Mouse (Mus musculus): Measurements from ENCODE around the gene Gm49388. TPM values are rescaled to one million over a fixed set of nuclear protein-coding genes. Genes with fewer than 3 reads are reported as not detected.
"Not testable (repeated sequence)": the region's sequence is repeated elsewhere in the genome, so short reads cannot be mapped to it uniquely, and the experiment has no call there.

Gene Gm49388
- polyA plus RNA-seq, 1 experiment from 2014 or later = 4.5 TPM

DNA sequence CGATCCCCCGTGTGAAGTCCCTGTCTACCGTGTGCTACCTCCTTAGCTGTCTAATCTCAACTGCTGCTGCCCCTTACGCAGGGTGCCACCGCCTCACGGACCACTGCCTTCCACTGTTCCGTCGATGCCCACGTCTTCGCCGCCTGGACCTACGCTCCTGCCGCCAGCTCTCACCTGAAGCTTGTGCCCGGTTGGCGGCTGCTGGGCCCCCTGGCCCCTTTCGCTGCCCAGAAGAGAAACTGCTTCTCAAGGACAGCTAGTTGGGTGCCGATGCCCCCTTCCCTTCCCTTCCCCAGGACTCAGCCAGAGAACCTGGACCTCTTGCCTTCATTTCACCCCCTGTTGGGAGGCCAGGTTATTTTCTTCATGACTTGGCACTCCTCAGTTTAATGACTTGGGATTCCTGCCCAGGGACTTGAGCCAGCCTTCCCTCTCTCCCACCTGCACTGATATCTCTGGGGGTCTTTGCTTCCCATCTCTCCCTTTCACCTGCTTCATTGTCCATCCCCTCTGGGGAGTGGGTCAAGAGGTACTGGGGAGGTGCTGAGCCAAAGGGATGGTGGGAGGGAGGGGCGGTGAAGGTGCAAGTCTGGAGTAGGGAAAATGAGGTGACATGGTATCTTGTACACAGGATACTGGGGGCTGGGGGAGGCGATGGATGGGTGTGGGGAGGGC lies 17.6 kb upstream of the Gm49388 start:
- in situ Hi-C loops (cut with MboI; ENCODE audit: low pct_unique_long_range_greater_than_20kb) = no loop called here
- DNase-seq (ENCODE audit: low read depth, low spot score) (no peak), ATAC-seq (no peak)
- CTCF ChIA-PET = interaction anchor here (1.2 kb wide), 1 partner anchor 8 kb away, joined by 3 read pairs; no protein-coding TSS in a partner anchor
- TF ChIP-seq CTCF (IDR thresholded peaks at IDR 0.05) = no peak
- POLR2A ChIA-PET = interaction anchor here (0.7 kb wide), 1 partner anchor 84 kb away, joined by 3 read pairs; no protein-coding TSS in a partner anchor
- no peaks in the 10 kb centered on the region for H3K27me3 ChIP-seq

DNA sequence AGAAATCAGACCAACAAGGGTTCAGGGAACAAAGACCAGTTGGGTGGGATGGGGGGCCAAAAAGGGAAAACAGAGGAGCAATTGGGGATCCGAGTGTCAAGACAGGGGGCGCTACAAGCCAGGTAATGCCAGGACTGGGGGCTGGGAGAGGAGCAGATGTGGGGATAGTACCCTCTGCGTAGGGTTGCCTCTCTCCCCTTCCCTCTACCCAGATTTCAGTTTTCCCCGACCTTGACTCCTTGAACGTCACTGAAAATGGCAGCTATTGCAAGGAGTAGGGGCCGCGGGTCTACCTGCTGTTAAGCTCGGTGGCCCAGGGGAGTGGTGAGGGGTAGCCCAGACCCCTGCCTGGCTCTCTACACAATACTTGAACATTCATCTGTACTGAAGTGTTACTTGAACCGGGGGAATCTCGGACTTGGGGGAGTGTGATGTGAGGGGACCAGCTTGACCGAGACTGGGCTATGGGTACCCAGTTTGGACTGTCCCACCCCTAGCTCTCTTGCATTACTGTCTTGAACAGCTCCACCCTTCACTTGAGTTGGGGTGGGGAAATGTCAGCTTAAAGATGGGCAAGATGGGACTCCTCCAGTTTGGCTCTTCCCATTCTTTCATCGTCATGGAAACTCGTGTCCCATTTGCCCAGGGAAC lies 16.9 kb upstream of the Gm49388 start:
- DNase-seq (ENCODE audit: low read depth, low spot score) (no peak), ATAC-seq (no peak)
- POLR2A ChIA-PET = interaction anchor here (0.6 kb wide), 1 partner anchor 19 kb away, joined by 3 read pairs; no protein-coding TSS in a partner anchor
- no peak for TF ChIP-seq CTCF (IDR thresholded peaks at IDR 0.05)
- in situ Hi-C loops (cut with MboI; ENCODE audit: low pct_unique_long_range_greater_than_20kb) = no loop called here
- no peaks in the 10 kb centered on the region for H3K27me3 ChIP-seq
- CTCF ChIA-PET = interaction anchor here (0.7 to 1.2 kb wide), 2 partner anchors 9 to 16 kb away, joined by 3 to 4 read pairs; no protein-coding TSS in a partner anchor

DNA sequence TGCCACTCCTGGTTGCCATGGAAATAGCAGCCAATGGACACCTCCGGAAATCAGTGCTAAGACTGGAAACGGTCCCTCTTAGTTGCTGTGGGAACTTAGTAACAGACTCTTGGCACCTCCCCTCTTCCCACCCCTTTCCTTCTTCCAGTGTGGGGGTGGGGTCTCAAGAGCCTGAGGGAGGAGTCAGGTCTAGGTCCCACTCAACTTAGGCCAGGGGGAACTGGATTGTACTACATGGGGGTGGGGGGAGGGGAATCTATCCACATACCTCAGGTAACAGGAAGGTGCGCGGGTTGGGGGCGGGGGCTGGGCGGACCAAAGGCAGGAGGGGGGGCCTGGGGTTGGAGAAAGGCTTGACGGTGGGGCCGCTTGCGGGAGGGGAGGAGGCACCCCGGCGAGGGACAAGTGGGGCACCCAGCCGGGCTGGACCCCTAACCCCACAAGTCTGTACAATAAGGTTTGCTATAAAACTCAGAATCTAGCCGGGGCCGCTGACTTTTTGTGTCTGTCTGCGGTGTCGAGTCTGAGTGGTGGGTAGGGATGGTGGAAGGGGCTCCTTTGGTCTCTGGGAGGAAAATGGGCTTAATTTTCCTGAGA lies 16.3 kb upstream of the Gm49388 start:
- CTCF ChIA-PET = interaction anchor here (0.7 to 1.2 kb wide), 2 partner anchors 9 to 16 kb away, joined by 3 to 4 read pairs; no protein-coding TSS in a partner anchor
- POLR2A ChIA-PET = interaction anchor here (0.6 kb wide), 1 partner anchor 20 kb away, joined by 3 read pairs; no protein-coding TSS in a partner anchor
- H3K27me3 ChIP-seq = no peaks in the 10 kb centered on the region

DNA sequence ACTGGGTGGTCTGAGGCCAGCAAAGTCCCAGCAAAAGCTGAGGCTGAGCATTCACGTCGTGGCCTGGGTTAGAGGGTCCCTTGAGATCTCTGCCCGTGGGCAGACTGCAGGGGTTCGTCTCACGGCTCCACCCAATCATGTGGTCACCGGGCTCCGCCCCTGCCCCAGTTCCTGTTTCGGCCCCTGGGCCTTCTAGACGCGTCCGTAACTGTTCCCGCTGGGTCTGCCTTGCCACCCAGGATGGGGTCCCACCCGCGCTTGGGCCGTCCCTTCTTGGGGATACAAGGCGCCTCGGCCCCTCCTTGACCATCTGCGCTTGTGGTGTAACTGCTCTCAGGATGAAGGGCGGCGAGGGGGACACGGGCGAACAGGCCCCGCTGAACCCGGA lies 15.8 kb upstream of the Gm49388 start, which contains the start of gene Orai3:
Gene Orai3 (plus strand): TSS at position 165 of the 388 bp plus-strand sequence.
- no peak for TF ChIP-seq CTCF (IDR thresholded peaks at IDR 0.05)
- in situ Hi-C loops (cut with MboI; ENCODE audit: low pct_unique_long_range_greater_than_20kb) = no loop called here
- no peak for DNase-seq (ENCODE audit: low read depth, low spot score)
- peak; percentile 71 for ATAC-seq
- no peaks in the 10 kb centered on the region for H3K27me3 ChIP-seq
- CTCF ChIA-PET = interaction anchor here (1.2 kb wide), 1 partner anchor 31 kb away, joined by 3 read pairs; the partner anchor contains the start of gene Hsd3b7
- POLR2A ChIA-PET = interaction anchor here (0.8 to 1.2 kb wide), 2 partner anchors 16 to 31 kb away, joined by 3 to 4 read pairs; partner anchors contain the start of gene Hsd3b7

More for the DNA sequence above, 16.3 kb upstream of the Gm49388 start:
- ATAC-seq (peak; percentile 77), DNase-seq (ENCODE audit: low read depth, low spot score) (no peak)
- in situ Hi-C loops (cut with MboI; ENCODE audit: low pct_unique_long_range_greater_than_20kb) = no loop called here
- TF ChIP-seq CTCF (IDR thresholded peaks at IDR 0.05) = no peak

DNA sequence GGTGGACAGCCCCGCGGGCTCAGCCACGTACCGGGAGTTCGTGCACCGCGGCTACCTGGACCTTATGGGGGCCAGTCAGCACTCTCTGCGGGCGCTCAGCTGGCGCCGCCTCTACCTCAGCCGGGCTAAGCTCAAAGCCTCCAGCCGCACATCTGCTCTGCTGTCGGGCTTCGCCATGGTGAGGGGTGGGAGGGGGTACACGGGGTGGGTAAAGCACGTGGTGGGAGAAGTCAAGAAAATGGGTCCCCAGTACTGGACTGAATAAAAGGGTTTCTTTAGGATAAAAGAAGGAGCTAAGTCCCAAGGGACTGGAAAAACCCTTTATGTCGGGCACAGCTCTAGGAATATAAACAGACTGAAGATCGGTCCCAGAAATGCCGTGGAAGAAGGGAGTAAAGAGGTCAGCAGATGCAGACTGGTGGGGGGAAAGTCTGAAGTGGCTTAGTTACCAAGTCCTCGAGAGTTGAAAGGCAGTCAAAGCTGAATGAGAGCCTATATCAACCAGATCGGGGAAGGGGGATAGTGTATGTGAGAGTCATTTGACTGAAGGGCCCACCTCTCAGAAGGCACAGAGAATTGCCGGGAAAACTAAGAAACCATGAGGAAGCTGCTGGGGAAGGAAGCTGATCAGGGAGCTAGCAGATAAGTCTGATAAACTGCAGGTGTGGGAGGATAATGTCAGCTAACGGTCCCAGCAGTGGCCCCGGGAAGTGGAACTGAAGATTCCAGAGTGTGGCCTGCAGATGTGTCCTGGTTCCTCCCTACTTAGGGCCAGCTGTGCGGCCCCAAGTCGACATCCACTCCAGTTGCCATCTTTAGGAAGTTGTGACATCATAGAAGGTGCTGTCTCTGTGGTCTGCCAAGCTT lies 15.1 kb upstream of the Gm49388 start:
- POLR2A ChIA-PET = interaction anchor here (0.8 to 1.2 kb wide), 2 partner anchors 16 to 30 kb away, joined by 3 to 4 read pairs; partner anchors contain the start of gene Hsd3b7
- DNase-seq (ENCODE audit: low read depth, low spot score) (no peak), ATAC-seq (peak; percentile 47)
- no peak for TF ChIP-seq CTCF (IDR thresholded peaks at IDR 0.05)
- CTCF ChIA-PET = interaction anchor here (1.2 to 1.3 kb wide), 4 partner anchors 10 to 166 kb away, joined by 3 to 7 read pairs (median 4); partner anchors contain the start of gene Hsd3b7
- in situ Hi-C loops (cut with MboI; ENCODE audit: low pct_unique_long_range_greater_than_20kb) = no loop called here
- H3K27me3 ChIP-seq = no peaks in the 10 kb centered on the region

DNA sequence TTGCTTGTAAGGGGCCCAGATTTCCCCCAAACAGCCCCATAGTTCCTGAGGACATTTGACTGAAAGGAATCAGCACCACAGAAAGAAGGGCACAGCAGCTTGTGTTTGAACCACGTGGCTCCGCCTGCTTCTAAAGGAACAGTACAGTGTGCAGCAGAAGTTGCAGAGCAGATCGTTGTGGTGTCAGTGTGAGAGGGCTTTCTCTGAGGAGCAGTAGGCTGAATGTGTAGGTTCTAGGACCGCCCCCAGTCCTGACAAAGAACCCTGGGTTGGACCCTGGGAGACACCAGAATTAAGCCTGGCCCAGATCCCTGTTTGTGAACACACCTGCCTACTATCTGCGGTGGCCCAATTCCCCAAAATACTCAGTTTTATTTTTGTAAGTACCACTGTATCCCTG lies 14.1 kb upstream of the Gm49388 start:
- no peak for ATAC-seq
- no peak for TF ChIP-seq CTCF (IDR thresholded peaks at IDR 0.05)
- in situ Hi-C loops (cut with MboI; ENCODE audit: low pct_unique_long_range_greater_than_20kb) = no loop called here

DNA sequence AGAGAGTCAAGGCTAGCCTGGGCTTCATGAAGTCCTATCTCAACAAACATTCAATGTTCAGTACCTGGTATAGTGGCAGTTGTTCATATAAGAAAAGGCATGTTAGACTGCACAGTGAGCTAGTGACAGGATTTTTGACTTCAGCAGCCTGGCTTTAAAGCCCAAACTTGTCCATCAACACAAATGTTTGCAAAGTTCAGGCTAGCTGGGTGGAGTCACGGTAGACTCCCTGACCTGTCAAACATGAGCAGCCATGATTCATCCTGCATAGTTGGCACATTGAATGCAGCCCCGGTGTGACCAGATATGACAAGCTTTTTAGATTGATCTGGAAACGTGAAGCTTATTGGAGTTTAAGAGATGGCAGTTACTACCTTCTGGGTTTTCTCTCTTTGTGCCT lies 13.3 kb upstream of the Gm49388 start:
- CTCF ChIA-PET = no interaction called here

More for the DNA sequence above, 14.1 kb upstream of the Gm49388 start:
- POLR2A ChIA-PET = no interaction called here
- CTCF ChIA-PET = interaction anchor here (1.2 to 1.3 kb wide), 3 partner anchors 11 to 165 kb away, joined by 3 to 7 read pairs (median 5); no protein-coding TSS in a partner anchor
- no peaks in the 10 kb centered on the region for H3K27me3 ChIP-seq
- no peak for DNase-seq (ENCODE audit: low read depth, low spot score)

DNA sequence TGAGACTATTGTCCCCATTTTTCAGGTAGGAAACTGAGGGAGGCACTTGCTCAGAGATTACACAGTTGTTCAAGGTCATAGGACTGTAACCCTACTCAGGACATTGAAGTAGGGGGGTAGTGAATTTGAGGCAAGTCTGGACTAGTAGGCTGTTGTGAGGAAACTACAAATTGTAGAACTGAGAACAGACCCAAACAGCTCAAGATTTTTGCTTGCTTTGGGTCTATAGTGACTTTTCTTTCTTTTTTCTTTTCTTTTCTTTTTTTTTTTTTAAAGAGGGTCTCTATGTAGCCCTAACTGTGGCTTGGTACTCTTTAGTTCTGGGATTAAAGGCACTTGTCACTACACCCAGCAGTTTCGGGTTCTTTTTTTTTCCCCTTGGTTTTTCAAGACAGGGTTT lies 12.9 kb upstream of the Gm49388 start:
- ATAC-seq = no peak
- ChIA-PET CTCF (interaction anchor here (1.1 to 1.3 kb wide), 3 partner anchors 8 to 162 kb away, joined by 3 to 4 read pairs (median 3); no protein-coding TSS in a partner anchor), POLR2A (no interaction called here)
- no peaks in the 10 kb centered on the region for H3K27me3 ChIP-seq
- no peak for DNase-seq (ENCODE audit: low read depth, low spot score)
- in situ Hi-C loops (cut with MboI; ENCODE audit: low pct_unique_long_range_greater_than_20kb) = no loop called here
- no peak for TF ChIP-seq CTCF (IDR thresholded peaks at IDR 0.05)

More for the DNA sequence above, 13.3 kb upstream of the Gm49388 start:
- H3K27me3 ChIP-seq = no peaks in the 10 kb centered on the region
- POLR2A ChIA-PET = no interaction called here
- no peak for DNase-seq (ENCODE audit: low read depth, low spot score)
- ATAC-seq = no peak
- in situ Hi-C loops (cut with MboI; ENCODE audit: low pct_unique_long_range_greater_than_20kb) = no loop called here
- TF ChIP-seq CTCF (IDR thresholded peaks at IDR 0.05) = no peak

DNA sequence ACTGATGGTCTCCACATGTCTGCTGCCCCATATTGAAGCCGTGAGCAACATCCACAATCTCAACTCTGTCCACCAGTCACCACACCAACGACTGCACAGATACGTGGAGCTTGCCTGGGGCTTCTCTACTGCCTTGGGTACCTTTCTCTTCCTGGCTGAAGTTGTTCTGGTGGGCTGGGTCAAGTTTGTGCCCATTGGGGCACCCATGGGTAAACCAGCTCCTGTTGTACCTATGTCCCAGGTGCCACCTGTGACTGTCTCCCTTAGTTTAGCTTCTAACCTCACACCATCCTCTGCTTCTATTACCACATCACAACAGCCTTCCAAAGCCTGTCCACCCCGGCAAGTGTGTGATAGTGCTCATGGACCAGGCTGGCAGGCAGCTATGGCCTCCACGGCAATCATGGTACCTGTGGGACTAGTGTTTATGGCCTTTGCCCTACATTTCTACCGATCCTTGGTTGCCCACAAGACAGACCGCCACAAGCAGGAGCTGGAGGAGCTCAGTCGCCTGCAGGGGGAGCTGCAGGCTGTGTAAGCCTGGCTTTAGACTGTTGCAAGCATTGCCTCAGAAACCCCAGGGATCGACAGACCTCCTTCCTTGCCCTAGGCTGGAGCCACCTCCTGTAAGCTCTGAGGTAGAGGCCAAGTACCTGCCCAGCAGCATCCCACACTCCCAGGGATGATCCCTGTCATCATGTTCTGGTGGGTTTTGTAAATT lies 11.6 kb upstream of the Gm49388 start:
- no peak for TF ChIP-seq CTCF (IDR thresholded peaks at IDR 0.05)
- ChIA-PET CTCF (interaction anchor here (0.9 to 1.4 kb wide), 12 partner anchors 9 to 219 kb away, joined by 3 to 4 read pairs (median 3); partner anchors contain the start of gene Fbxl19), POLR2A (interaction anchor here (0.5 to 1.5 kb wide), 2 partner anchors 28 to 65 kb away, joined by 4 read pairs; no protein-coding TSS in a partner anchor)
- no peaks in the 10 kb centered on the region for H3K27me3 ChIP-seq
- no peak for ATAC-seq
- no peak for DNase-seq (ENCODE audit: low read depth, low spot score)
- in situ Hi-C loops (cut with MboI; ENCODE audit: low pct_unique_long_range_greater_than_20kb) = no loop called here

DNA sequence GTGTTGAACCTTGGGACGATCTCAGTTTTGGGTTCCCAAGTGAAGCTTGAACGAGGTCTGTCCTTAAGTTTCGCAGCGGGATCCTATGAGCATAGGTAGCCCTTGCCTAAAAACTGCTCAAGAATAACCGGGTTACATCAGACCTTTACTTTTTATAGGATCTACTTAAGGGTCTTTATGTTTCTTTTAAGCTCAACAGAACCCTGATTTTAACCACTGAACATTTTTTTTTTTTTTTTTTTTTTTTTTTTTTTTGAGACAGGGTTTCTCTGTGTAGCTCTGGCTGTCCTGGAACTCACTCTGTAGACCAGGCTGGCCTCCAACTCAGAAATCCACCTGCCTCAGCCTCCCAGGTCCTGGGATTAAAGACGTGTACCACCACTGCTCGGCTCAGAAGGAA lies 9.6 kb upstream of the Gm49388 start:
- H3K27me3 ChIP-seq; CTCF ChIA-PET; ATAC-seq; DNase-seq (ENCODE audit: low read depth, low spot score): not testable (repeated sequence)
- in situ Hi-C loops (cut with MboI; ENCODE audit: low pct_unique_long_range_greater_than_20kb) = loop anchor here (5.0 kb wide), 1 partner anchor 161 kb away; no protein-coding TSS in a partner anchor
- POLR2A ChIA-PET = interaction anchor here (0.7 to 1.0 kb wide), 2 partner anchors 9 to 100 kb away, joined by 4 to 5 read pairs; partner anchors contain the start of genes Gm49388 and Zfp646

Data from Patski (cell line).